Mouse (Mus musculus): ENCODE data around the gene Zfp966.
"Not testable (repeated sequence)": the region's sequence is repeated elsewhere in the genome, so short reads cannot be mapped to it uniquely, and the experiment has no call there.

- TF ChIP-seq ZNF384 (IDR thresholded peaks at IDR 0.05; ENCODE audit: low read depth, low read length); ZC3H11A (IDR thresholded peaks at IDR 0.05; ENCODE audit: borderline replicate concordance, low read depth, low read length); CHD2 (IDR thresholded peaks at IDR 0.05; ENCODE audit: low read depth, low read length); MAFK (IDR thresholded peaks at IDR 0.05; ENCODE audit: insufficient read depth, low read depth, low read length); HCFC1 (IDR thresholded peaks at IDR 0.05; ENCODE audit: borderline replicate concordance, insufficient read depth, low read length): not testable (repeated sequence)
These were observed 34.1 kb upstream of the Zfp966 start, which contains the start of gene Gm2026 for GRCm38 (mm10) chr2:175965031-175965430.

Measured in ES-E14 (cell line).